Mouse (Mus musculus): Measurements from ENCODE around the gene Pex3.
A peak's percentile ranks its signal among the peaks of the same experiment; 100 is the strongest.

Pex3 gene

DNA sequence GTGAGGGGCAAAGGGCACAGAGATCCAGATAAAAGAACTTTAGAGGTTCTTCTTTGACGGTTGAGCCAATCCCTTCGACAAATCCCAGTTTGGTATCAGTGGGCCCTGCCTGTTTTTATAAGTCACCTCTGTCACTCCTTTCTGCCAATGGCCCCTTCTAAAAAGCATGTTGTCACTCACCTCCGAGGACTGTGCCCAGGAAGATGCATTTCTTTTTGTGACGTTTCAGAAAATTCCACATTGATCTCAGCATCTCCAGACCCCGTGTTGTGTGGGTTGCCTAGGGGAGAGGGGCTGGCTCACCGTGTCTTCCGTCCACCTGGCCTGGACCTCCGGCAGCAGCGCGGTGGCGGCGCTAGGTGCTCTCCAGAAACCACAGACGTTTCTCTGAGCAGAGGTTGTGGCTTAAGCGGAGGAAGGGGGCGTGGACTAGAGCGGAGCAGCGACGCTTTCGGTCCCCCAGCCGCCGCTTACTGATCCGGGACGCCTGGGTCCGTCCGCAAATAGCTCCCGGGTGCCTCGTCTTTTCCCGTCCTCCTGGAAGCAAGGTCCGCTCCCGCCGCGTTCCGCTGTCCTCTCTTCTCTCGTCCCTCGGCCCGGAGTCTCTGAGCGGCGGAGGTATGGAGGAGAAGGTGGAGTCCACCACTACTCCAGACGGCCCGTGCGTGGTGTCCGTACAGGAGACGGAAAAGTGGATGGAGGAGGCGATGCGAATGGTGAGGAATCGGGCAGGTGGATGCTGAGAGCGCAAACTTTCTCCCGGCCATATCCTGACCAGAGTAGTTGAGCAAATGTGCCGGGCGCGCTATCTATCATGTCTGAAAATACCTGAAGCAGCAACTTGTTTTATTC lies at the start of gene Pex3, which contains the start of gene Adat2:
TSS of gene Pex3 (minus strand) at position 497 of the 852 bp plus-strand sequence.
TSS of gene Adat2 (plus strand) at position 249 of the 852 bp plus-strand sequence.
- DNase-seq = peak; percentile 92

DNA sequence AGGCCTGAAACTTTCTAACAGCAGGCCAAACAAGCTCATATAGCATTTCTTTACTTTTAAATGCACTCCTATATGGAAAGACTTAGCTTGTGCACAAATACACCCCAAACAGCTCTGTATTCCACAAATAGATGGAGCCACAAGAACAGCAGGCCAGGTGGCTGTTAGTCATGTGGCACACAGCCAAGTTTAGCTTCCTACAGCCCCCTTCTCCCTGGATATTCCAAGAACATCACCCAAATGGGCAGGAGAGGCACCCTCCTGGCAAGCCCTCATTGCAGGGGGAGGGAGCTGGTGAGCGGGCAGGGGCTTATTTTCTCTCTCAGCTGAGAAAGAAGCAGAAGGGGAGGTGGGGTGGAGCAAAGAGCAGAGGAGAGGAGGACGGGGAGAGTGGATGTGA lies 48.0 kb upstream of the Pex3 start:
- DNase-seq = no peak

DNA sequence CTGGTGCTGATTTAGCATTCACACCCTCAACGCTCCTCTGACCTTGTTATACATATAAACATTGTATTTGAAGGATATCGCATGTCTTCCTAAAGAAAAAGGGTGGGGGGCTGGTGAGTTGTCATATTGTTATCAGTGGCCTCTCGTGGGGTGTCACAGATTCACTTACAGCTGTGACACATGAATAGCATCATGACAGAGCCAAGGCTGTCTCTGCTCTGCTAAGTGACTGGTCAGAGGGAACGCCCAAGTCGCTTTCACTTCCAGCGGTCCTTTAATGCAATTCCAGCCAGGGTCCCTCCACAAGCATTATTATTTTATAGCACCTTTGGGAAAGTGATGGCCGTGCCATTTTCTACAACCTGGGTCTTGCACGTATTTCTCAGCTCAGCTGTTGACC lies 44.5 kb upstream of the Pex3 start:
- DNase-seq = no peak

DNA sequence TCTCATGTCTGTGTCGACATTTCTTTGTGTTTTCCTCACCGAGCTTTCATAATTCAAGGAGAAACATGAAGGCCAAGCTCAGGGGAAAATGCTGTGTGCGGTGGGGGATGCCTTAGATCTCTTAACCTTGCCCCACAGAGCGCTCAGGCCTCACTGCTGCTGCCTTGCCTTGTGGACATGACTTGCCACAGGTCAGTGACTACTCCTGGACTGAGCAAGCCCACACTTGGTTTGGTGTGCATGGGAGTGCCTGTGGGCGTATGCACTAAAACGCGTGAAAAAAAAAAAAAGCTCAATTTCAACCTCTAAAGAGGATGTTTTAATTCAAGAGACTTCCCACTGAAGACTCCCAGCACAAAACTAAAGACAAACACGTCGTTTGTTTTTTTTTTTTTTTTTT lies 43.9 kb upstream of the Pex3 start:
- no peak for DNase-seq

DNA sequence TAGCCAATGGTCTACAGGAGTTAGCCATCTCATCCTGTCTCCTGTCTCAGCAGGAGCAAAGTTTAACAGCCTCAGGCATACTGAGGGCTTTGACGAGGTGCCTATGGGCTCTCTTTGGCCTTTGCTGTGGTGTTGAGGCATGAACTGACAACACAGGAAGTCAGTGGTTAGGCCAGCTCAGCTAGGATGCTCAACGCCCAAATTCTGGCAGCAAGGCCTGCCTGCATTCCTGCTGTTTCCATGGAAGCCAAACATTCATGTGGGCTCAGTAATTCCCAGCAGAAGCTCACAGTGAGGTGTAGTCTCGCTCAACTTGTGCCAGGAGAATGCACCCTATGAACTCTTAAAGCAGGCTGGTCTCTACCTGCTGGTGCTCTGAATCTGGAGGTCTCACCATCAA lies 43.1 kb upstream of the Pex3 start:
- DNase-seq = no peak

DNA sequence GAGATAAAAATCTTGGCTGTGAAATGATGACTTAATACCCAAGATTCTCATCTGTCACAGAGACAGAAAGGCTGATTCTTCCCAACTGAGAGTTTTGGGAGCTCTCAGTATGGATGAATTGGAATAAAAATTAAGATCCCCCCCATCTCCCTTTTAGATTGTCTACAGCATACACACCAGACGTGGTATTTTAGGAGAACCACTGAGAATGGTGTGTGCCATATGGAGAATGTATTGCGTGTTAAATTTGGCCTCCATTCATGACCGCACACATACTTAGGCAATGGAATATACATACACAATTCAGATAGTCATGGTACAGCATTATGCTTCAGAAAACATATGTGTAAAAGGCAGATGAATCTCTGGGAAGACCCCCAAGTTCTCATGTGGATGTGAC lies 40.6 kb upstream of the Pex3 start:
- no peak for DNase-seq

DNA sequence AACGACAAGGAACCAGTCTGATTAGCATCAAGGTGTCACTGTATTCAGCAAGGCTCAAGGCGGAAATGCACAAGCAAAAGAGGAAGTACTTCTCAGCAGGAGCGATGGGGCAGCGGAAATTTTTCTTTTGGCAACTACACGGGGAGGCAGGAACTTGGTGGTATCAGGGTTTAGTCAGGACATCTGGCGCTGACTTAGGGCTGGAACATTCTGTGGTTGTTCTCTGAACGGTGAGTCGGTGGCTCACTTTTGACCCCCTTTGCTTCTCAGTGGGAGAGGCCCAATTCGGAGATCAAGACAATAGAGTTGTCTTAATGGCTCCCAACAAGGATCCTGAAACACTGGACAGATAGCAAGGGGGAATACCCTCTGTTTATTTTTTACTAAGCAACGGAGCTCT lies 39.3 kb upstream of the Pex3 start:
- no peak for DNase-seq

DNA sequence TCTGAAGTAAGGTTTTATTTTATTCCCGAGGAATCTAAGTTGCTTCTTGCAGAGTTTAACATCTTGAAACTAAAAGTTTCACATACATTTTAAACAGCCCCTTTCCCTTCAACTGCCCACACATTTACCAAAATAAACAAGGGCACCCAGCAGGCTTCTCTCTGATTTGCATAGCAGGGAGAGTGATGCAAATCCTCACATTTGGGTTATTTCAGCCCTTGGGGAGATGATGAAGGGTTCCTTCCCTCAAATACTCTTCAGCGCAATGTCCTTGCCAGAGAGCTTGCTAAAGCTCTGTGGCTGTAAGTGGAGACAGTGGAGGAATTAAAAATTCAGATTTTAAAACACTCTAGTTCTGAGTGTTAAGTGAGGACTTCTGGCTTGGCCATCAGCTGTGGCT lies 35.0 kb upstream of the Pex3 start:
- no peak for DNase-seq

DNA sequence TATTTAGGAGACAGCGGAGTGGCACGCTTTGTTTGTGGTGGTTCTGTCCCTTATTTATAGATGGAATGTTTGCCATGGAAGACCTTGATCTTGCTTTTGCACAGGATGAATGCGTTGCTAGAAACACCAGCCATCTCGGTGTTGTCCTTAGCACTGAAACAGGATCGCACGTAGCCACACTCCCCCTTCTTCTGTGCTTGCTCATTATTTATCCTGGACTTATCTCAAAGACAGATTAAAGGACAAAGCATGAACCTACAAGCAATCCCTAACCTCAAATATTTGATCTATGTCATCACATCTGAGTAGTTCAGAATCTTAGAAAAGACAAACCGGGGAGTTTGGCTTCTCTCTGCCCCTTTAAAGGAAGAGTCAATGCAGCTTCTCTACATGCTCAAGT lies 24.2 kb upstream of the Pex3 start:
- no peak for DNase-seq

DNA sequence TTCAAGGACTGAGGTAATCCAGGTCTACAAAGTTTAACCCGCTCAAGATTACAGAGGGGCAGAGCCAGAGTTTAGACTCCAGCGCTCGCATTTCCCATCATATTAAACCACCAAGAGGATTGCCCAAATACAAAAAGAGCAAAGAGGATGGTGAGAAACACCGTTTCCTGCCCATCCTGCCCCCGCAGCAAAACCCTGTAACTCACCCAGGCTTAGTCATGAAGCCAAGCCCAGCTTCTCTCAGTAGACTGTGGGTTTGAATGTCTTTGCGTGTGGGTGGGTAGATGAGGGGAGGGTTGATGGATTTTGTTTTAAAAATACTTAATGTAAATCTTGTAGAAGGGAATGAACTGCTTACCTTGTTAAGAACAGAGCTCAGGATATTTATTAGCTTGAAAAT lies 19.5 kb upstream of the Pex3 start:
- DNase-seq = no peak

DNA sequence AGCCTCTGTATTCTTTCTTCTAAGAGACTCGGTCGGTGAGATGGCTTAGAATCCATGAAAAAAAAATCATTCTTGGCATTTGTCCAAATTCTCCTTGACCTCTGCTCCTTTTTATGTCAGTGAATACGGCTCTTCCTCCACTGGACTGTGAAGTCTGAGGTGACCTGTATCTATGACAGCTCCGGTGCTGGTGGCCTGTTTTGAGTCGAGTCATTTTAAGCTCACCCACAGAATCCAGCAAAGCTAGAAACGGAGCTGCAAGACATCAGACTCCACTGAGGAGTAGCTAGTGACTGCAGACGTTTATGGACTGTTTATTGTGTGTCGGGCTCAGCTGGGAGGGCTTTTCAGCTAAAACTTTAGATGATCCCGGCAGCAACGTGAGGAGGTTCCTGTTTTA lies 19.1 kb upstream of the Pex3 start:
- no peak for DNase-seq

DNA sequence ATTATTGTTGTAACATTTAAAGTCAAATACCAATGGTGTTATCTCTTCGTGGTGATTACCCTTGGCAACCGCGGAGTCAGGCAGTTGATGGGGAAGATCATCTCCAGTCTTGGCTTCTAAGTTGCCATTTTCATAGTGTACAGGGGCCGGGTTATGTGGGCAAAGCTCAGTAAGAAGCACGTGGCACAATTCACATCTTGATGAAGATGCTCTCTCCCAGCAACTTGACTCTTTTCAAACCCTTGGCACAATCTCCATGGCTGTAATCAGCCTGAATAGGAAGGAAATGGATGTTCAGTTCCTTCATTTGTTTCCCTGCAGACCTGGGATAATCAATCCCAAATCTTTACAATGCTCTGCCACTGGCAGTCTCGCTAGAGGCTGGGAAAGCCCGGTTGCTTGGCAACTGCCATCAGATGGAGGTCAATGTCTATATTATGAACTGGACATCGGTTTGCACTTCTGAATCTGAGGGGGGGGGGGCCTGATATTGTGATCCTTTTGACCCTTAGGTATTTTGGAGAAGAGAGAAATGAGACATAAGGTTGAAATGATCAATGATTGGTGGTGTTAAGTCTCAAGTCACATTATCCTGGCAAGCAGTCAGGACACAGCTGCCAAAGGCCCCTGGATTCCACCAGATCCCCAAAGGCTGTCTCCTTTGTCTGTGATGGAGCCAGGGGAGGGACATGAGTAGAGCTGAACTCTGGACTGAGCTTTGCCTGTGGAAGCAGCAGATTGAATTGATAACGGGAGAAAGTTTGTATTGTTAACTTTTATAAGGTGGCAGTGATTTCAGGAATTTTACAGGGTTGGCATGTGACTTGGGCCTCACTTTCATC lies 18.0 kb upstream of the Pex3 start:
- DNase-seq = no peak

DNA sequence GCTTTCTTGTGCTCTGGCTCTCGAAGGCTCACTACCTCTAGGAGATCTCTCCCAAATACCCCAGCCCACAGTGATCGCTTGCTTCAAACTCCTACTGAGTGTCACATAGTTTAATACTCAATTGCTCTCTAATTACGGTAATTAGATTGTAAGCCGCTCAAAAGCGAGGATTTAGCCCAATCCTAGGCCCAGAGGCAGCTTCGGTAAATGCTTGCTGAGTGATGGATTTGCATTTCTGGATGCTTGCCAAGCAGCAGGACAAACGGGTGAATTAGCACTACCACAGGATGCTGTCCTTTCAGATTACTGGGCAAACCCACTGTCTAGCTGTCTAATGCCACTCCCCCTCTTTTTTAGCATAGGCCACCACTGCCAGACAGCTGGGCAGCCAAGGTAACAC lies 16.9 kb upstream of the Pex3 start:
- DNase-seq = peak; percentile 24

DNA sequence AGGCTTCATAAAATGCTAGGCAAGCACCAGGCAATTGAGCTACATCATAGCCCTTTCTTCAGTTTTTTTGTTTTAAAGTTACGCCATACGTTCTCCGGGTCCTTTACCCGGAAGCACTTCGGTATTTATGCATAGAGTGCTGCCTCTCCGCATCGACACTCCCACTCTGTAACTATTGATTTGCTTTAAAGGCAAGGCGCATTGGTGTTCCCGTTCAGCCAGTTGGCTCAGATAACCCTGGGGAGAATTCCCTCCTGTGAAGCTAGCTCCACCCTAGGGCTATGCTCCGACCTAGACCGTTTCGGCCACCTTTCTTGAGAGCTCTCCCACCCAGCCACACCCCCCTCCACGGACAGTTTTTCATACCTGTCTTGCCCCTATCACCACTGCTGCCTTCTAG lies 13.5 kb upstream of the Pex3 start:
- no peak for DNase-seq

DNA sequence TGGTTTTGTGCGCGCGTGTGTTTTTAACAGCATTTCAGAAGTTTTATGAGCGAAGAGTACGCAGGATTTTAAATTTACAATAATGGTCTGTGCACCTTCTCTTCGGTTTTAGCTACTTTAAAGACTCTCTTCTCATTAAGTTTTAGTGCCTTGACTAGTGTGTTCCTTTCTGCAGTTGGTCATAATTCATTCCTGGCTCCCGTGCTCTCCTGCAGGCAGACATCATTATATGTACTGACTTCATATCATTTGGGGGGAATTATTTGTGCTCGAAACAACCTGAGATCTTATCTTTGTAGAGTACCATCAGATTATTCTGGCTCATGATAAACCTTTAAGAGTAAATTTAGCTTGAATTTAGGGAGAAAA lies 12.1 kb upstream of the Pex3 start:
- no peak for DNase-seq

DNA sequence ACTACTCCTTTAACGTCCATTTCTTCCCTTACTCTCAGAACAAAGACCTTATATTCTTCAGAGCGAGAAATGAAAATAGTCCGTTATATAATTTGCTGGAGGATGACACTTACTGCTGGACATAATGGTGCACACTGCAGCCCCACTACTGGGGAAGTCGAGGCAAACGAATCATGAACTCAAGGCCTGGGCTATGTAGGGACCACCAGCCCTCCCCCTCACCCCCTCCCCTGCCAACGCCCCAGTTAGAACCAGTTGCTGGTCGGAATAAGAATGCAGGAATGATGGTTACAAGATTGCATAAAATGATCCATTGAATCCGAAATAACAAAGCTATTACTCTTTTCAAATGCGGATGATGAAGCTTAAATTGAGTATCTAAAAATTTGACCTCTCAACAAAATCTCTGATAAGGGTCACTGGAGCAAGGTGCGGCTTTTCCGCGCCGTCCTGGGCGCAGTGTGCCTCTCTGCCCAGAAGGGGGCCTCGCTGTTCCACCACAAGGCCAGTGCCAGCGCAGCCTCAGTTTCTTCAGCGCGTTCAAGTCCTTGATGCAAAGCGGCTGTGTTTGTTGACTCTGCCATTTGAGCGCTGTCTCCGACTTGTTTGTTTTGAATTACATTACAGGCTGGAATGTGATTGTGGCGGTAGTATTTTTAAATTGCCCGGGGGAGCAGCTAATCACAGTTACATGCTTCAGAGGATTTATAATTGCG lies 11.6 kb upstream of the Pex3 start:
- peak; percentile 72 for DNase-seq

DNA sequence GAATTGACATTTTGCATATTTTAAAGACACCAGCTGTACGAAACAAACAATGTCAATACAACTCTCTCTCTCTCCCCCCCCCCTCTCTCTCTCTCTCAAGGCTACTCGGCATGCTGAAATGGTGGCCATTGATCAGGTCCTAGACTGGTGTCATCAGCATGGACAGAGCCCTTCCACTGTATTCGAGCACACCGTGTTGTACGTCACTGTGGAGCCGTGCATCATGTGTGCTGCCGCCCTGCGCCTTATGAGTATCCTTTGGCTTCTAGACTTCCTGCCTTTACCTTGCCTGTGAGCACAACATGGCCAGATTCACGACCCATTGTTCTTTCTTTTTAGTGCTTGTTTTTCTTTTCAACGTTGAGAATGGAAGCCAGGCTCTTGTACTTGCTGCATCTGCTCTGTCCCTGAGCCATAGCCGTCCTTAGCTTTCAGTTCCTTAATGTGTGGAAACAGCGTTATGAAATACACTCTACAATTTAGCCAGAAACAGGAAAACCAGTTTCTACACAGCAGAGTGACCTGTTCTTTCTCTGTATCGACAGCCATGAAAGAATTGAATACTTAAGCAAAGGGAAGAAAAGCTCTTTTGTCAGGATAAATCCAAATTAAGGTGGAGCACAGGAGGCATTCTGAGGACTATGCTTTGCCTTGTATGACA lies 7.2 kb upstream of the Pex3 start:
- no peak for DNase-seq

DNA sequence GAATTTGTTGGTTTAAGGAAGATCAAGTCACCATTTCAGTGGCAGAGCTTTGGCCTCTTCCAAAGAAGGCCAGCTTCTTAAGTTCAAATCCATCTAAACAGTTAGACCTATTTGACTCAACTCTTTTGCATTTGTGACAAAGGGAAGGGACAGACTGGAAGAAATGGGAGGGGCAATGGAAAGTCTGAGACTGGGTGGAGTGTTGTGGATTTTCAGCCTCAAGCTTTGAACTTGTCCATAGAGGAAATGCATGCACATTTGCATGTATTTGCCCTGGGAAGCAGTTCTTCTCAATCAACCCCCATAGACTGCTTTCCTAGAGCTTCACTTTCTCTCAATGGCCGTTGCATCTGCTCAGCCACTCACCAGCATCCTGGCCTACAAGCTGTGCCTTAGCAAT lies 1.4 kb upstream of the Pex3 start:
- no peak for DNase-seq

DNA sequence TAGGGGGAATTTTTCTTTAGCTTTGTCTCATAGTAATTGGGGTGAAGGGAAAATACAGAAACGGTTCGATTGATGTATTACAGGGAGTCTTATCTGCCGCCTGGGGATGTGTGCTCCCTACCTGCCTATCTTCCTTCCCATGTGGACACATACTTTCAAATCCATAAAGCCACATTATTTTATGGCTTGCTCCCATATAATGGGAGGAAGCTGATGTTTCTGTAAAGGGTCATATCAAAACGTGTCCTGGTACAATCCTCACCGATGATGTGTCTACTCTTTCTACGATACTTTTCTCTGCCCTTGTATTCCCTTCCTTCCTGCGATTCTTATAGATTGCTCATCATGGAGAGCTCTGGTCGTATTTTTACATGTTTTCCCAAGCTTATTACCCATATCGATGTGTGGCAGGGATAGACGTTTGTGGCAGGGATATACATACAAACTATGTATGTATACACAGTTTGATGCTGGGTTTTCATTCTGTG lies 600 bp upstream of the Pex3 start:
- DNase-seq = no peak

DNA sequence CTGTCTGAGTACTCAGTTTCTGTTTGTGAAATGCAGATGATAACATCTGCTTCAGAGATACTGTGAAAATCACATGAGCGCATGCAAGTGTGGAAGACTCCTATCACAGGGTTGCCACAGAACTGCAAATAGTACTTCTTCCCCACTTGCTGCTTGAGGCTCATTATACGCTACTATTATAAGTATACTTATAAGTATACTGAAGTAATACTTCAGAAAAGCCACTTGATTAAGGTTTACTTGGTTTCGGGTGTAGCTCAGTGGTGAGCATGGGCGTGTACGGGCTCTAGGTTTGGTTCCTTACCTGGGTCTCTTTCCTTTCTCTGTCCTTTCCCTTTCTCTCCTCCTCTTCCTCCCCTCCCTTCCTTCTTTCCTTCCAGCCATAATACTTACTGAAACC lies 11.2 kb downstream of the Pex3 start:
- no peak for DNase-seq

DNA sequence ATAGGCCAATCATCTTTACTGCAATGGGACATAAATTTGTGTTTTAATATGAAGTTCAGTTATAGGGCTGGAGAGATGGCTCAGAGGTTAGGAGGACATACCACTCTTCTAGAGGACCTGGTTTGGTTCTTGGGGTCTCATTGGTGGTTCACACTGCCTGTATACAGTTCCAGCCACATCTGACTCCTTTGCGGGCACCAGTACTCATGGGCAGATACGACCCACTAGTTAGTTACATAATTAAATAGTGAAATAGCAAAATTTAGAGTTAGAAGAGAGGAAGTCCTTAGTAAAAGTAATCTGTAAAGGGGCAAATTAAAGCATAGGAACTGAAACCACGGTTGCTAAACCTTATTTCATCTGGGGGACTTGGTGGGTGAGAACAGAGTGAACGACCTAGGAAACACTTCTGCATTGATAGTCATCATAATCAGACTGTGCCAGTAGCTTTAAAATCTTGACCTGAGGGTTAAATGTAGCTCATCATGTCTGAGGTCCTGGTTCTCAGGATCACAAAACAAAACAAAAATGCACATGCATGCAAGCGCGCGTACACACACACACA lies 13.1 kb downstream of the Pex3 start:
- DNase-seq = no peak

DNA sequence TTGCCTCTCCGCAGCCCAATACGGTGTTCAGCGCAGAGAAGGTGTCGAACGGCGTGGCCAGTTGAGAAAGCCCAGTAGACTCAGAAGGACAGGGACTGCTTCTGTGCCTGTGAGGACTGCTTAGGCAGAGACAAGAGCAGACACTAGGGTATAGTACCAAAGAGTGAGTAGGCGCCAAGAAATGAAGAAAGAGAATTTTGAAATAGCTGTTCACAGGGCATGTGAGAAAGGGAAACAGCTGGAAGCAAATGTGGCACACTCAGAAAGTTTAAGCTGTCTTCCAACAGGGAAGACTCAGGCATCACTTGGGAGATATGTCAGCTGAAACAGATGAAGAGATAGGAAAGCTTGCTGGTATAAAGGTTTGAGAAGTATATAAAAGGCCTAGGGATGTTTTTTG lies 16.2 kb downstream of the Pex3 start:
- no peak for DNase-seq

DNA sequence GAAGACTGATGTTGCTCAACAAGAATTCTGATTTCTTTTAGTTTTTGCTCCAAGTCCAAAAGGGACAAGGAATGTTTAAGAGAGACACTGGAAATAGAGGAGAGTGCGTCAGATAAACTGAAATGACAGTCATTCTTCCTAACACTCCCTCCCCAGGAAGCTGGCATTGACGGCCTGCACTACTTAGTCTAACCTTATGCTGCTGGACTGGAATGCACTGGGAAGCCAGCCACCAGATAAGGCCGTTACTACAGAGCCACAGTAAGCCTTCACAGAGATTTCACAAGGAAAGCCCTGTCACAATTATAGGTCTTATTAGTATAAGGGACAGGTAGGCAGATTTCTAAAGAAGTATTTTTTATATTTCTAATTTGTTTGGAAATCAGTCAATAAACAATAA lies 18.2 kb downstream of the Pex3 start:
- DNase-seq = no peak
